Mouse (Mus musculus) heart, embryonic 16.5 days (tissue): Measurements from ENCODE around the gene Fbxo44. TPM values are rescaled to one million over a fixed set of nuclear protein-coding genes. Genes with fewer than 3 reads are reported as not detected.

Source experiments
- microRNA-seq: library from miRNA; unstranded; fragments of <30 nt; microRNA quantifications from one replicate; pipeline ENCODE4, GENCODE M21; 2017
- polyA plus RNA-seq: library from polyadenylated mRNA; unstranded; fragments of >200 nt; fragmentation: Nextera tagmentation; extraction: Ambion mirVana; gene quantifications from 2 replicates; pipeline ENCODE4 v1.2.1, GENCODE M21; 2015

Gene Fbxo44
- polyA plus RNA-seq, 1 experiment from 2014 or later = 32.4 TPM

Small RNA genes within 50 kb of the gene (microRNA-seq; reads per million reads assigned to microRNA genes)
- not detected for gene Mir7022

Other genes starting within 250 kb of the Fbxo44 start
- gene Plod1, start 223.7 kb downstream of the Fbxo44 start, polyA plus RNA-seq = 58.5 and 62.7 TPM in 2 replicates
- gene 2510039O18Rik, start 219.6 kb downstream of the Fbxo44 start, polyA plus RNA-seq = 12.1 and 14.2 TPM in 2 replicates
- gene Nppb, start 174.7 kb downstream of the Fbxo44 start, polyA plus RNA-seq = 159 and 197 TPM in 2 replicates
- gene Nppa, start 159.8 kb downstream of the Fbxo44 start, polyA plus RNA-seq = 4,431 and 6,649 TPM in 2 replicates
- 6.8 and 7.1 TPM in 2 replicates for gene Clcn6, start 121.7 kb downstream of the Fbxo44 start, polyA plus RNA-seq
- 11.7 and 13.9 TPM in 2 replicates for gene Mthfr, start 121.4 kb downstream of the Fbxo44 start, polyA plus RNA-seq
- 17.2 and 17.9 TPM in 2 replicates for gene Agtrap, start 72.5 kb downstream of the Fbxo44 start, polyA plus RNA-seq
- 35.5 and 36.0 TPM in 2 replicates for gene Mad2l2, start 30.1 kb downstream of the Fbxo44 start, polyA plus RNA-seq
- gene Draxin, start 29.8 kb downstream of the Fbxo44 start, polyA plus RNA-seq = 0.02 TPM in 1 of 2 replicates, not detected in the other
- gene Fbxo6, start 8.3 kb downstream of the Fbxo44 start, polyA plus RNA-seq = 21.7 and 24.4 TPM in 2 replicates
- 0.60 and 1.0 TPM in 2 replicates for gene Fbxo2, start 139 bp upstream of the Fbxo44 start, polyA plus RNA-seq
- 0.03 TPM in 1 of 2 replicates, not detected in the other for gene Disp3, start 127.5 kb upstream of the Fbxo44 start, polyA plus RNA-seq